8 mouse cellular contexts compared by ENCODE assay signal in the genomic region with DNA sequence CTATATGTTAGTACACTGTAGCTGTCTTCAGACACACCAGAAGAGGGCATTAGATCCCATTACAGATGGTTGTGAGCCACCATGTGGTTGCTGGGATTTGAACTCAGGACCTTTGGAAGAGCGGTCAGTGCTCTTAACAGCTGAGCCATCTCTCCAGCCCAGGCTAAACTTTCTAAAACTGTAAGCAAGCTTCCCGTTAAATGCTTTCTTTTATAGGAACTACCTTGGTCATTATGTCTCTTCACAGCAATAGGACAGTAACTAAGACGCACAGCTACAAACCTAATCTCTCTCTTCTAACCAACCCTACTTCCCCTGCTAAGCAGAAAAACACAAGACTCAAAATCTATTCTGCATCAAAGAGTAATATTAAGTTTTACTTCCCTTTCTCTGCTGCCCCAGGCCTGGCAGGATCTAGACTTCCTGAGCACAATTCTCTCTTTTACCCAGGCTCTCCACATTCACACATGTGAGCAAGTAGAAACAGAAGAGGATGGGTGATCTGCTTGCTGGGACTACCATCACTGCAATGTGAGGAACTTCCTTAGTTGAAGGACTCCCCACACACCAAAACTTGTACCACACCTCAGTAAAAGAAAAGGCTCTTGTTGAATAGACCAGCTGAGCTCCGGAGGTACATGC. TPM values are rescaled to one million over a fixed set of nuclear protein-coding genes. Genes with fewer than 3 reads are reported as not detected.
DNase-seq lines count a peak whose midpoint lies in the region; ATAC-seq and TF ChIP-seq lines count a peak whose summit lies in the region.

No protein-coding gene starts in this region.

- H3K4me1 ChIP-seq in hindbrain, embryonic 10.5 days (replicated peaks) = peaks cover 11% of the 10 kb centered on the region; the same call in 1 of the 2 replicates

- H3K9me3 ChIP-seq in hindbrain, embryonic 10.5 days = no peaks in the 10 kb centered on the region

- no peak for DNase-seq in gastrocnemius, adult 2 months
- no peak for DNase-seq in gastrocnemius, postnatal 10 days
- DNase-seq in MEL-GATA-1-ER (ENCODE audit: extremely low read depth, low read depth) = peak; percentile 71
- no peak for DNase-seq in hindbrain, embryonic 10.5 days (ENCODE audit: low spot score)
- no peak for DNase-seq in left cerebral cortex, postnatal 10 days (ENCODE audit: extremely low spot score in 1 of 2, low spot score in 2 of 2)
- DNase-seq in c-Kit-positive CD71-positive TER-119-positive erythroid progenitor cells, embryonic 14.5 days (ENCODE audit: low spot score) = no peak
- DNase-seq in cerebellum, postnatal 25 days = no peak

- no peak for TF ChIP-seq CTCF in gastrocnemius, adult 2 months (IDR thresholded peaks at IDR 0.05)

- peak overlapping the region; percentile 57 for H3K4me3 ChIP-seq in gastrocnemius, adult 2 months
- peak overlapping the region; percentile 36 for H3K4me3 ChIP-seq in hindbrain, embryonic 10.5 days

- H3K27me3 ChIP-seq in hindbrain, embryonic 10.5 days (ENCODE audit: insufficient read depth, poor library complexity, severe bottlenecking) = peaks cover 6% of the 10 kb centered on the region; the same call in 1 of the 2 replicates

- peak overlapping the region; percentile 77 for H3K27ac ChIP-seq in gastrocnemius, adult 2 months
- H3K27ac ChIP-seq in hindbrain, embryonic 10.5 days = peak overlapping the region; percentile 20

- H3K36me3 ChIP-seq in hindbrain, embryonic 10.5 days = no peaks in the 10 kb centered on the region

- intact Hi-C loops in gastrocnemius, adult 2 months (cut with DNase I) = loop anchor here (1.0 to 5.0 kb wide), 3 partner anchors 16 to 76 kb away; a partner anchor contains a TSS
- intact Hi-C loops in left cerebral cortex, postnatal 10 days (cut with DNase I) = no loop called here

- WGBS in hindbrain, embryonic 10.5 days = 71% methylated on average over 4 of the region's 4 CpGs

- ATAC-seq in megakaryocyte progenitor cell, adult 5-6 weeks (replicated peaks; ENCODE audit: poor library complexity) = peak; percentile 55

RNA-seq across cellular contexts. Expression of a gene that starts 10.1 kb away (rescaled TPM):
- 10 to 100 TPM; 13.7 to 14.3 TPM for total RNA-seq in gastrocnemius, adult 2 months (2021)
- 10 to 100 TPM; 22.5 to 30.4 TPM for total RNA-seq in gastrocnemius, postnatal 10 days (2021)
- 20.2 and 22.0 TPM in 2 replicates for polyA plus RNA-seq in hindbrain, embryonic 10.5 days (2016; fragmentation: Nextera tagmentation; extraction: Ambion mirVana)
- 41.2 and 48.4 TPM in 2 replicates for total RNA-seq in megakaryocyte progenitor cell, adult 5-6 weeks (2015)
- 77.6 and 85.1 TPM in 2 replicates for total RNA-seq in megakaryocyte progenitor cell, adult 5-6 weeks (2017)
- total RNA-seq in left cerebral cortex, postnatal 10 days (2021) = 1 to 10 TPM; 8.9 to 9.3 TPM

RNA-seq across cellular contexts. Expression of a gene that starts 11.8 kb away (rescaled TPM):
- 1 to 10 TPM; 4.2 to 6.5 TPM for total RNA-seq in gastrocnemius, adult 2 months (2021)
- 1 to 10 TPM; 5.2 to 6.3 TPM for total RNA-seq in gastrocnemius, postnatal 10 days (2021)
- 16.9 and 19.9 TPM in 2 replicates for polyA plus RNA-seq in hindbrain, embryonic 10.5 days (2016; fragmentation: Nextera tagmentation; extraction: Ambion mirVana)
- 5.9 and 6.7 TPM in 2 replicates for total RNA-seq in megakaryocyte progenitor cell, adult 5-6 weeks (2015)
- 10.2 and 13.3 TPM in 2 replicates for total RNA-seq in megakaryocyte progenitor cell, adult 5-6 weeks (2017)
- 10 to 100 TPM; 10.8 to 10.9 TPM for total RNA-seq in left cerebral cortex, postnatal 10 days (2021)

RNA-seq across cellular contexts. Expression of a gene that starts 13.4 kb away (rescaled TPM):
- 1,000 to 10,000 TPM in 1 of 2 experiments, 100 to 1,000 TPM in 1; 932 to 1,025 TPM for total RNA-seq in gastrocnemius, adult 2 months (2021)
- total RNA-seq in gastrocnemius, postnatal 10 days (2021) = 1,000 to 10,000 TPM; 1,962 to 2,082 TPM
- 2,868 and 3,332 TPM in 2 replicates for polyA plus RNA-seq in hindbrain, embryonic 10.5 days (2016; fragmentation: Nextera tagmentation; extraction: Ambion mirVana)
- total RNA-seq in megakaryocyte progenitor cell, adult 5-6 weeks (2015) = 3,654 and 3,864 TPM in 2 replicates
- total RNA-seq in megakaryocyte progenitor cell, adult 5-6 weeks (2017) = 3,114 and 3,805 TPM in 2 replicates
- total RNA-seq in left cerebral cortex, postnatal 10 days (2021) = 1,000 to 10,000 TPM; 2,483 to 2,553 TPM

RNA-seq across cellular contexts. Expression of a gene that starts 30.0 kb away (rescaled TPM):
- 10 to 100 TPM; 37.8 to 39.3 TPM for total RNA-seq in gastrocnemius, adult 2 months (2021)
- total RNA-seq in gastrocnemius, postnatal 10 days (2021) = 10 to 100 TPM; 65.8 to 72.9 TPM
- 205 and 257 TPM in 2 replicates for polyA plus RNA-seq in hindbrain, embryonic 10.5 days (2016; fragmentation: Nextera tagmentation; extraction: Ambion mirVana)
- total RNA-seq in megakaryocyte progenitor cell, adult 5-6 weeks (2015) = 504 and 526 TPM in 2 replicates
- total RNA-seq in megakaryocyte progenitor cell, adult 5-6 weeks (2017) = 351 and 437 TPM in 2 replicates
- total RNA-seq in left cerebral cortex, postnatal 10 days (2021) = 10 to 100 TPM; 80.0 to 83.7 TPM

RNA-seq across cellular contexts. Expression of a gene that starts 37.3 kb away (rescaled TPM):
- total RNA-seq in gastrocnemius, adult 2 months (2021) = 10 to 100 TPM in 1 of 2 experiments, 1 to 10 TPM in 1; 6.5 to 17.8 TPM
- 100 to 1,000 TPM in 1 of 2 experiments, 10 to 100 TPM in 1; 68.8 to 101 TPM for total RNA-seq in gastrocnemius, postnatal 10 days (2021)
- 2.8 TPM in 2 replicates for polyA plus RNA-seq in hindbrain, embryonic 10.5 days (2016; fragmentation: Nextera tagmentation; extraction: Ambion mirVana)
- total RNA-seq in megakaryocyte progenitor cell, adult 5-6 weeks (2015) = 7.6 and 7.8 TPM in 2 replicates
- 0.64 and 1.7 TPM in 2 replicates for total RNA-seq in megakaryocyte progenitor cell, adult 5-6 weeks (2017)
- 10 to 100 TPM; 30.9 to 34.1 TPM for total RNA-seq in left cerebral cortex, postnatal 10 days (2021)
